Mouse (Mus musculus) heart, postnatal 14 days (tissue): ENCODE measurements around the gene Cep63. TPM values are rescaled to one million over a fixed set of nuclear protein-coding genes. Genes with fewer than 3 reads are reported as not detected.

Source experiments
- DNase-seq, 2 experiments: peaks; one replicate each; pipeline ENCODE4 v3.0.0; 2021 to 2022
- intact Hi-C: fragments of 180-260 bp; cut with DNase I; formaldehyde crosslinking; loops from one replicate; pipeline ENCODE4 v1.15.1; 2025
- long read RNA-seq, 2 experiments: library from polyadenylated mRNA; stranded (forward); transcript quantifications; one replicate each; pipeline ENCODE4 v2.0.0; 2021
- total RNA-seq, 2 experiments: library from RNA; stranded (reverse); gene quantifications; 2 replicates each; pipeline ENCODE4 v1.2.3; 2021

Gene Cep63
- 10 to 100 TPM; 32.2 to 33.5 TPM for total RNA-seq
- long read RNA-seq, experiment 1, full-length matches to known transcripts: 31 of 56 reads
- long read RNA-seq, experiment 1, partial matches to known transcripts: 2 of 56 reads
- long read RNA-seq, experiment 1, other reads (novel, unspliced or antisense): 23 of 56 reads
- long read RNA-seq, experiment 2, full-length matches to known transcripts: 24 of 51 reads
- long read RNA-seq, experiment 2, partial matches to known transcripts: 2 of 51 reads
- long read RNA-seq, experiment 2, other reads (novel, unspliced or antisense): 25 of 51 reads

DNA sequence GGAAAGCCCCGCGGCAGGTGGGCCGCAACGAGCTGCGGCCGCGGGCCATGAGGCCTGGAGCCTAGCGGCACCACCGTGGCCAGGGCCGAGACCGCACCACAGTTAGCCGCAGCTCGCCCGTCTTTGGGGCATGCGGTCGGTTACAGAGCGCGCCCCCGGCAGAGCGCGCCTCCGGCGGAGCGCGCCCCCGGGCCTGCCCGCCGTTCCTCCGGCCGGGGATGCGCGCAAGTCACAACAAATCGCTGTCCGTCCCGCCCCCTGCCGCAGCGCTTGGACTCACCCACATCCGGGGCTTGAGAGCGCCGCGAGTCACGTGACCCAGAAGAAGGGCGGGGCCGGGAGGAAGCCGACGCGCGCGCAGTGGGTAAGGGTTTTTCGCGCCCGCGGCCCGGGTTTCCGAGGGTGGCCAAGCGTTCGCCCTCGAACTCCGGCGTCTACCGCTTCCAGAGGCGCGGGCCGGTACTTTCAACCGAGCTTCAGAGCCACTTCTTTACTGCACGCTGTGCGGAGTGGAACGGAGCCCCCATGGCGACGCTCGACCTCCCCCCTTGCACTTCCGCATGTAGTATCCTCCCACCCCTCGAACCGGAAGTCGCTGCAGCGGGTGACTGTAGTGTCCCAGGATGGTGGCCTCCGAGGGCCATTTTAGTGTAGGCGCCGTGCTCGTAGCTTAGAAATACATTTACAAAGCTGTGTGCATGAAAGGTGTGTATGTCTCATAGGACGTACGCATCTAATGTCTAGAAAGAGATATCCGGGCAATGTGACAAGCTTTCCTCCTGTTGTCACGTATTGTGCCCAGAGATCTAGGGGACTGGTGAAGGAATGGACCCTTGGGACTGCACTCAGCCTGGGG, at the start of gene Cep63, which contains the start of gene Anapc13:
Gene Cep63 (minus strand): TSS at position 552 of the 856 bp plus-strand sequence.
Gene Anapc13 (plus strand): TSS at position 314 of the 856 bp plus-strand sequence.
- intact Hi-C loops: loop anchor here (10.0 kb wide), 1 partner anchor 679 kb away; the partner anchor contains the start of genes 1300017J02Rik and Topbp1
- DNase-seq: peak; percentile 98

DNA sequence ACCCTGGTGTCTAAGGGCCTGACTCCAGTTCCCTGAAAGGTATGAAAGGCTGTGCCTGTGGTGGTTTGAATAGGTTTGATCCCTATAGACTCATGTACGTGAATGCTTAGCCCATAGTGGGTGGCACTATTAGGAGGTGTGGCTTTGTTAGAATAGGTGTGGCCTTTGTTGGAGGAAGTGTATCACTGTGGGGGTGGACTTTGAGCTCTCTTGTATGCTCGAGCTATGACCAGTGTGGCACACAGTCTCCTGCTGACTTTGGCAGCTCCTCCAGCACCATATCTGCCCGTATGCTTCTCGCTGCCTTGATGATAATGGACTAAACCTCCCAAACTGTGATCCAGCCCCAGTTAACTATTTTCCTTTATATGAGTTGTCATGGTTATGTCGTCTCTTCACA, 49.6 kb upstream of the Cep63 start:
- no peak for DNase-seq
- intact Hi-C loops: no loop called here

DNA sequence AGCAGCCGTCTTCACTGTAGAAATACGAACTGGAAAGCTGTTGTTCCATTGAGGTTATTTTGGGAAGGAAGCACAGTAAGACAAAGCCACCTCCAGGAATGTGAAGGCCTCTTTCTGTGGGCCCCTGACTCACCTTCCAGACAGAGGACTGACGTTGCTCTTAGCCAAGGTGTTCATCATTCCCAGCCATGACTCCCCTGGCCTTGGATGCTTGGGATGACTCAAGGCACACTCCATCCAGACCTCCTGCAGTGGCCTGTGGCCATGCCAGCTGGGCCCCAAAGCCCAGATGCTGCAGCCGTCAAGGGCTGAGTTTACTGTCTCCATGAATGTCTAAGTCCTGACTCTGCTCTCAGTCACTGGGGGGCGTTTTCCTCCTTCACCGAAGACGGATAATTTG, 47.0 kb upstream of the Cep63 start:
- intact Hi-C loops: no loop called here
- DNase-seq: no peak

DNA sequence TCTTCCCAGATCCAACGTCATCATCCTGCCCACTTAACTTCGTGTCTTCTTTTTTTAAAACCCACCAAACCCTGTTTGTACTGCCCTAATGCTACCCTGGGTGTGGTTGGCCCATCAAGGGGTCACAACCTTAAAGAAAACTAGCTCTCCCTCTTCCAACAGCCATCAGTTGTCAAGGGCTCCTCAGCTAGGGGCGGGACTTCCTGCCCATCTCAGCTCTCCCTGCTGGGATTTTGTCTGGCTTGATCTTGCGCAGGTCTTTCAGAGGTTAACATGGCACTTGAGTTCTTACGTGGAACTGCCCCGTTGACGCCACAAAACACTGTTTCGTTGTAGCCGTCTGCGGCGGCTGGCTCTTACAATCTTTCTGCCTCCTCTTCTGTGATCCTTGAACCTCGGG, 42.6 kb upstream of the Cep63 start:
- DNase-seq: no peak
- intact Hi-C loops: no loop called here

DNA sequence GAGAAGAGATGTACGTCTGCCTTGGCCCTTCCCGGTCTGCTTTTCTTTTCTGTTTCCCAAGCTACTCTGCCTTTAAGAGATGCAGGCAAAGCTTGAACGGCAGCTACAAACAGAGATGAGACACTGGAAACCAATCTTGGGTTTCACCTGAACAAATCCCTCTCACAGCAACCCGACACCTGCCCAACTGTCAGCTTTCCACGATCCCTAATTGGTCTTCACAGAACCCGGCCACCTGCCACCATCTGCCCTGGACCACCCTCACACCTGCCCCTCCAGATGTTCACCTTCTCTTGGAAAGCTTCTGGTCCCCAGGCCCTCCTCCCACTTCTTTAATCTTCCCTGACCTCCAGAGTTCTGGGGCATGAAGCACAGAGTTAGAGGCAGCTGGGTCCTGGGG, 41.8 kb upstream of the Cep63 start:
- DNase-seq: no peak
- intact Hi-C loops: no loop called here

DNA sequence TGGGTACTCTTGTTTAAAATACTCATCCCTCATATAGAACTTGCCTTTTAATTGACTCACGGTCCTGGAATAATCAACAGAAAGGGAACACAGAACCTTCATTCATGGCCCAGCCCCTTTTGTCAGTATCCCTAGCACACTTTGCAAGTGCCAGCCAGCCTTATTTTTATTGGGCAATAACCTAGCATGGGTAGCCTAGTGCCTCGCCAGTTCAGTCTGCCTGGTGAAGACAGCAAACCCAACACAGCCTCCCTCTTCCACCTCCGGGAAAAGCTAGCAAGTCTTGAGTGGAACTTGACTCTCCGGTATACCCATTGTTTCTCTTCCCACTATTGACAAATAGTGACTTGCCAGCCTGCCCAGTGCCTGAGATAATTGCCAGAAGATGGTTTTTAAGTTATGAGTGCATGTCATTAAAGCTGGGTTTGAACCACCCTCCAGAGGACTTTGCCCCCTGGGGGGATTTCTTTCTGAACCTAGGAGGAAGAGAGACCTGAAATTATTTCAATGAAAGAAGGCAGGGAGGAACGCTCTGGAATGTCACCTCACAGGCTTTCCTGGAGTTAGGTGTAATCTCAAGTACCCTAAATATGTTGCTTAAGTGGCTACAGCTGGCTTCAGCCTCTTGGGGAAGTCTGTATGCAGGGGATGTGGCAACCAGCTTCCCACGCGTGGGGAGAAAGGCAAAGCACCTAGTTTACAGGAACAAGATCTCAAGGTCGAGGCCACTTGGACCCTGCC, 30.2 kb upstream of the Cep63 start:
- intact Hi-C loops: no loop called here
- DNase-seq: no peak

DNA sequence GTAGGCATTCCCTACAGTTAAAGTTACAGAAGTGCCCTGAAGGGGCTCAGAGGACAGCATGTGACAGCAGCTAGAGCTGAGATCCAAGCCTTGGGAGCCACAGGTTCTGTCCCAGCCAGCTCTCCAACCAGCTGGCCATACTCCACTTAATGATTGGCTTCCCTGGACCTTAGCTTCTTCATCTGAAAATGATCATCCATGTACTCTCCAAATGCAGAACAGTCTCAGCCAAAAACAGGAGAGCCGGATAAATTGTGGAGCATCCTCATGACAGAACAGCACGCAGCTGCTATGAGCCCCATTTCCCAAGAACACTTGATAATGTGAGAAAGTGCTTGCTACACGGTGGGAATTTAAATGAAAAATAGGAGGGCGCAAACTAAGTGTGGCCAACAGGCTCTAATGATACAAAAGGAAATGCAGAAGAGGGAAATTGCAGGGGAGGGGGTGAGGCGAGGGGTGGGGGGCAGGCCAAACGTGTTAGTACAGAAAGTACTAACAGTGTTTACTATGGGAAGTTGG, 24.9 kb upstream of the Cep63 start:
- intact Hi-C loops: no loop called here
- no peak for DNase-seq

DNA sequence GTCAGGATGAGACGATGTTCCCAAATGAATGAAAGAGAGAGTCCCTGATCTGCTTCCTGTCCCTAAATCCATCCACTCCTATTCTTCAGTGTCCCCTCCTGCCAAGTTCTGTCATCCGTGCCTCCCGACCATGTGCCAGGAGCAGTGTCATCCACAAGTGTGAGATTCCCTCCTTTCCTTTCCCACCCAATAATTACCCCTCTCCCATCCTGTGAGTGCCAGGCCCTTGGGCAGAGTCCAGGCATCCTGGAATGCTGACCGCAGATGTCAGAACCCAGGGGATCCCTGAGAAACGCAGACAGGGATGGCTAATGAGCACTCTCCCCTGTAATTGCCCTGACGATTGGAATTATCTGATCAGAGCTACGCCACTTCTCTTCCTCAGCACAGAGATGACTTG, 24.3 kb upstream of the Cep63 start:
- no peak for DNase-seq
- intact Hi-C loops: no loop called here

DNA sequence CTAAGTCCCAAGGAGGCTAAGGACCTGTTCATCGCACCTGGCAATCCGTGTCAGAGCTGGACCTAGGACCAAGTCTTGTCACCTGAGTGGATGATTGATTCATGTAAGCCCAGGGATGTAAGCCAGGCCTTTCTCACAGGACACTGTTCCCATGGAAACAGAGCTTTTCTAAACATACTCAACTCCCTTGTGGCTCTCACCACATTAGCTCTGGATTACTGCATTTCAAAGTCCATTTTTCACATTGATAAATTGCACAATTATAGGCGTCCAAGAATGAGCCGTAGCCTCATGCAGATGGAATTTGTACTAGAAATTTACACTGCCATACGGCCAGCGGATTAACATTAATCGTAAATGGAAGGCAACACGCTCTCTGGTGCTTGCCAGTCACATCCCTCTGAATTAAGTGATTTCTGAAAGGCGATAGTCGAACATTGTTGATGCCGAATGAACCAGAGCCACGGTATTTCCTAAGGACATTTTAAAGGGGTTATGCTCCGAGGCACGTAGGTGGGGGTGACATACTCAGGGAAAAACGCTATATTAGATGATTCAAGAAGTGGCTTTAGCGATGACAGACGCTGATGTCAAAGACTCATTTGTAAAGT, 23.7 kb upstream of the Cep63 start:
- DNase-seq: no peak
- intact Hi-C loops: loop anchor here (5.0 kb wide), 1 partner anchor 42 kb away; no protein-coding TSS in a partner anchor

DNA sequence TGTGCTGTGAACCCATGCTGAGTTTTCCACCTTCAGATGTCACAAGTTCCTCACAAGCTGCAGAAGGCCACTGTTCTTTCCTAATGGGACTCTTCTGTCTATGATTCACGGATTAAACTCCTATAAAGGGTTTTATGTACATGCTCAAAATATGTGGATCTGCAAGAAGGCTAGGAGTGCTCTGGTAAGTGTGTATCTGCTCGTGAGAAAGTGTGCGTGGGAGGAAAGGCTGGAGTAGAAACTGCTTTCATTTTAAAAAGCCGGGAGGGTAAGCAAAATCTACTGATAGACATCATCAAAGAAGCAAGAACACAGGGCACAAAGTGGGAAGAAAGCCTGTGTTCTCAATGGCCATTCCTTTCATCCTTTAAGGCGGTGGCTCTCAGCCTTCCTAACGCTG, 20.7 kb upstream of the Cep63 start:
- intact Hi-C loops: loop anchor here (5.0 kb wide), 1 partner anchor 45 kb away; no protein-coding TSS in a partner anchor
- no peak for DNase-seq

DNA sequence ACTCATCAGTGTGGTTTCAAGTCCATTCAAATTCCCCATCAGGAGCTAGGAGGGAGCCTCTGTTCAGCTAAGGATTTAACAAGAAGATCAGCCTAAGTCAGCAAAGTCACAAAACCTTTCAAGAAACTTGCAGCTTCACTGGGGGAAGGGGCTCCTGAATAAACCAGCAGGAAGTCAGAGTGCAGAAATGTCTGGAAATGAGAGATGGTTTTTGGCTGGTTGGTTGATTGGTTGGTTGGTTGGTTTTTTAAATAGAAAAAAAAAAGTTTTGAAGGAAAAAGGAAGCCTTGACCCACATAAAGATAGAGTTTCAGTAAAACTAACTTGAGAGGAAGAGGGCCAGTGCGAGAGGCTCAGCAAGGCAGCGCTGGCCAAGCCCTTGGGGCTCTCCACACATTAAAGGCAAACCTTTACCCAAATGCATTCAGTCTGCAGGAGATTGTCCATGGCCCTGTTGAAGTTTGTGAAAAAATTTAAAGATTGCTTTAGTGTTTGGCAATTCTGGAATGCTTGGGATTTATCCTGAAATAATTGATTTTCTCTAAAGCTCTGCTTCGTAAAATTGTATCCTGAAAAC, 18.9 kb upstream of the Cep63 start:
- intact Hi-C loops: loop anchor here (5.0 kb wide), 1 partner anchor 47 kb away; no protein-coding TSS in a partner anchor
- no peak for DNase-seq

DNA sequence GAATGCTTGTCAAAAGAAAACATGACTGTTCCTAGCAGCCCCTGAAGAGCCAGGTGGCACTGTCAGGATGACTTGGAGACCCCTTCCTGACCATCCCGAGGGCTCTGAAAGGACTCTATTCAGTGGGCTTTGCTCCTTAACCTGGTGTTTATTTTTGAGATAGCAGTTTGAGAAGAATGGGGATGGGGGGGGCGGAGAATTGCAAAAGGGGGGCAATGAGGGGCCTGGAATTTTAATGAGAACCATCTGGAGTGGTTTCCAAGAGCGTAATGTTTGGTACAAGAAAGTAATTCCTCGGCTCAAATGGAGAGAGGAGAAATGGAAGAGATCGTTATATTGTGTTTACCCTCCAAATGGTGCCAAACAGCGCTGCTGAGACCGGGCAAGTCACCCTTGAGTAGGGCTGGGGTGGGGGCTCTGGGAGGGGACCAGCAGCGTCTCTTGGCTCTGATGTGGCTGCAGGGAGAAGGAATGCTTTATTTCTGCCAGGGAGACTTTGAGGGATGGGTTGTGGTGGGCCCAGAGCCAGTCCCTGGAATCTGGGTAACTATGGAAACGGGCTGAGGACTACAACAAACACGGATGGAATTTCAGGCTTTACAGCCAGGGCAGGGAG, 17.3 kb upstream of the Cep63 start:
- intact Hi-C loops: no loop called here
- peak; percentile 73 for DNase-seq

DNA sequence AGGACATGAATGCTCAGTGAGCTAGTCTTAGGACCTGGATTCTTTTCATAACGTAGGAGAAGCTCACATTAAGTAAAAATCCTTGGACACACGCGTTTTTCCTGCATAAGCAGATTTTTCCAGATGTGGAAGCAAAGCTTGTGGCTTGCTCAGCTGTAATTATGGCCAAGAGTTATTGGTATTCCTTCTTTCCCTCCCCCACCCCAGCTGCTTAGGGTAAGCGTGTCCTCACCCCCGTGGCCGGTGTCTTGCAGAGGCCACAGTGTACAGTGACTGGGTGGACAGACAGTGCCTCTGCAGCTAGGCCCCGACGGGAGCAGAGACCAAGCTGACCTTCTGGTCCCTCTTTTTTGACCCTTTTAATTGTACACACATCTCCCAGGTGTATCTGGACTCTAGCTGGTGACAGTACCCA, 16.7 kb upstream of the Cep63 start:
- intact Hi-C loops: no loop called here
- peak in 1 of 2 experiments; percentile 37 for DNase-seq

DNA sequence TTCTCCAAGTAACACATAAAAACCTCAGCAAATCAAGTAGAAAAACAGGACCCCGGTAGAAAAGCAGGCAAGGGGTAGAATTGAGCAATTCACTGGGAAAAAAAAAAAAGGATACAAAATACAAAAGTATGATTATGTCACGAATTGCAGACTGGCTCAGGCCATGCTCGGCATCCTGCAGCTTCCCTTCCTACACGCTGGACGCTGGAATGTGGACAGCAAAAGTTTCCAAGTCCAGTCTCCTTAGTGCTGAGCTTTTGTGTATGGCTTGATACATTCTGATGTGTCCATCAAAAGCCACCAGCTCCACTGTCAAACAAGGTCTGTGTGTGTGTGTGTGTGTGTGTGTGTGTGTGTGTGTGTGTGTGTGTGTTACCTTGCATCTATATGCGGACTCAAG, 15.2 kb upstream of the Cep63 start:
- intact Hi-C loops: no loop called here
- no peak for DNase-seq

DNA sequence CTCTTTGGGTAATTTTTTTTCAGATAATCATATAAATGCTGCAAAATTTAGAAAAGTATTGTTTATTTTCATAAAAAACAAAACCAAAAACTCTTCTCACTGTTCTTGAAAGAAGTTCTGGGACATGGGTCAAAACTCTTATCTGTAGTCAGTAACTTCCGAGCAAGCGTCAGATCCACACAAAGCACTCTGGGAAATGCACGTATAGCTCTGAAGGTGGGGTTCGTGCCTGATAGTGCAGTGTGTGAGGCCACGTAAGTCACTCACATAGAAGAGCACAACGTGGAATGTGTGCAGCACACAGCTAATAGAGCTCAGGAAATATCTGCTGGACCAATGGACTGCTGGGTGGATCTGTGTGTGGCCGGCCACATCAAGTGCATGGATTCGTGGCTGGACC, 13.2 kb upstream of the Cep63 start:
- intact Hi-C loops: no loop called here
- DNase-seq: no peak

DNA sequence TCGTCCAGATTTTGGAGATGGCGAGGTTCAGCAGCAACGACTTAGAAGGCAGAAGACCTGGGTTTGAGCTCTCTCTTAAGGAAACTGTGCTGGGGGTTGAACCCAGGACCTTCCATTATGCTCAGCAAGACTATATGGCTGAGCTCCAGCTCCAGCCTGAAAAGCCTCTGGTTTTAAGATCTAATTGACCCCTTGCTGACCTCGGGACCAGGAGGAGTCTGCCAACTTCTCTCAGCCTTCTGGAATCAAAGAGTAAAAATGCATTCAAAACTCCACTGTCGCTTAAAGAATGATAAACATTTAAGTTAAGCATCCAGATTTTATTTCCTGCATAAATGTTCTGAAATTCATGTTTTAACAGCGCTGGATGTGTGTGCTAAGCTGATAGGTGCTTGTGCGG, 12.6 kb upstream of the Cep63 start:
- intact Hi-C loops: no loop called here
- DNase-seq: no peak

DNA sequence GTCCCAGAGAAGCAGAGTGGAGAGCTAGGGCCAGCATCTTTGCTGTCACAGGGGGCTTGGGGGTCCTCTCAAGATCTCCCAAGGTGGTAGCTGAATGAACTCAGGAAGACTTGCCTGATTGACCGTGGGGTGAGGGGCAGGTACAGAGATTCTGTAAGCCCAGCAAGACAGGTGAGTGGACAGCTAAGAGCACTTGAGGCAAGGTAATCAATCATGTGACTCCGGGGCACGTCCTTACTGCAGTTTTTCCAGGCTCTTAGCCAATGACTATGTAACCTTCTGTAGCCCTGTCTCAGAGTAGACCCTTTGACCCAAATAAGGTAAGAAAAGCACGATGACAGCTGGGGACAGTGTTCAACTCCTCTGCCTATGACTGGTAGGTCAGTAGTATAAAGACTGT, 10.8 kb upstream of the Cep63 start:
- DNase-seq: no peak
- intact Hi-C loops: loop anchor here (2.0 kb wide), 2 partner anchors 78 to 230 kb away; no protein-coding TSS in a partner anchor

DNA sequence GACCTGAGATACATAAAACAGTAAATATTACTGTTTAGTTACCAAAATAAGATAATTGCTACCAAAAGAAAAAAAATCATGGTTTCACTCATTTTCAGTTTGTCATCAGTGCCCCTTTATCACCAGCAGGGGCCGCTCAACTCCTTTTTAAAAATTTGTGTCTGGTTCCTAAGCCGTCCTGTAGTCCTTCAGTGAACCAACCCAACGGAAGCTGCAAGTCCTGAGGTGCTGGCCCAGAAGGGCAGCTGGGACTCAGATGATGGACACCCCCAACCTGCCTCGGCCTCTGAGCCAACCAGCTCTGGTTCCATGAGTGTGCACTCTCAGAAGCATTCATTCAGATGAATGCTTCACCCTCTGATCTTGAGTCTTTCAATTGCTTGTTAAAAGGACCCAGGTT, 10.2 kb upstream of the Cep63 start:
- peak; percentile 64 to 78 for DNase-seq
- intact Hi-C loops: loop anchor here (1.0 to 2.0 kb wide), 3 partner anchors 78 to 230 kb away; no protein-coding TSS in a partner anchor

DNA sequence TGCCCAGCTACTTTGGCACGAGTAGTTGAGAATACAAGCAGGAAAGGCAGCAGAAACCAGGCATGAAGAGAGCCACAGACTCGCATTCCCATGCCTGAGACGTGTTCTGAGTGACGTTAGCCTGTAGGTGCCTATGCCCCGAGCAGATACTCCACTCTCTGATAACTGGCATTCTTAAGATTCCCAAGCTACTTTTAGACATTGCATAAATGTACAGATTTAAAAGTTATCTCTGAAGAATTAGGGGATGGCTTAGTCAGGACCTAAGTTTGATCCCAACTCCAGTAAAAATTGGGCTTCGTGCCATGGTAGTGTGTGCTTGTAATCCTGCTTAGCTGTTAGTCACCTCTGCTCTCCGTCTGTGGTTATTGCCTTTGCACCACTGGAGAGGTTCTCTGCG, 8.1 kb upstream of the Cep63 start:
- DNase-seq: no peak
- intact Hi-C loops: no loop called here
